ENCODE assay signal across 23 mouse cellular contexts in the genomic region with DNA sequence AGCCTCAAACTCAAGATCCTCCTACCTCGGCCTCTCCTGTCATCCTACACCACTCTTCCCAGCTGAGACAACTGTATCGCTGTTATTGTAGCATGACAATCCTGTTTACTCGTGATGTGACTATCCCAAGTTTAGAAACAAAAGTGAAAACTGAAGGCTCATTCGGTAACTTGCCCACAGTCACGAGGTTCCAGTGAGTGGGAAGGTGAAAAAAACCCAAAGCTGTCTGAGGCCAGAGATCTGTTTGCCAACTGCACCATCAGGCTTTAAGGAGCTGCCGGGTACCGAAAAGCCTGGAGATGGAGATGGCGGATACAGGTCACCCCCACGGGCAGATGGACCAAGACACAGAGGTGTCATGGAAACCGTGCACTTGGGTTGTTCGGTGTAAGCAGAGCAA. TPM values are rescaled to one million over a fixed set of nuclear protein-coding genes. Genes with fewer than 3 reads are reported as not detected.
"Had no signal": no experiment of that assay in that cellular context is flagged by ENCODE, and none has a peak within 500 bp of the region (broad histone marks: within the 10 kb centered on the region; RNA-seq: fewer than 3 reads in every experiment).

No protein-coding gene starts in this region.

- DNase-seq: lung, adult 18-20 months; lung, embryonic 14.5 days; lung, postnatal 10 days; lung, postnatal 4 days; right cerebral cortex, postnatal 14 days; thymus, adult 2 months; thymus, postnatal 25 days; thymus, postnatal 4 days had no signal

- H3K36me3 ChIP-seq: midbrain, embryonic 12.5 days; midbrain, embryonic 15.5 days; neural tube, embryonic 13.5 days; neural tube, embryonic 15.5 days; stomach, embryonic 15.5 days had no signal

- H3K9me3 ChIP-seq: midbrain, embryonic 10.5 days; midbrain, embryonic 12.5 days; midbrain, embryonic 15.5 days; neural tube, embryonic 13.5 days; neural tube, embryonic 15.5 days; stomach, embryonic 15.5 days had no signal

- H3K27me3 ChIP-seq: midbrain, embryonic 15.5 days; neural tube, embryonic 13.5 days; neural tube, embryonic 15.5 days; stomach, embryonic 15.5 days had no signal

- H3K4me2 ChIP-seq: lung, embryonic 14.5 days; midbrain, embryonic 12.5 days; midbrain, embryonic 15.5 days; neural tube, embryonic 13.5 days; neural tube, embryonic 15.5 days; stomach, embryonic 15.5 days had no signal

- H3K27ac ChIP-seq: midbrain, embryonic 10.5 days; midbrain, embryonic 12.5 days; midbrain, embryonic 15.5 days; neural tube, embryonic 13.5 days; neural tube, embryonic 15.5 days; stomach, postnatal 0 days had no signal

- H3K9ac ChIP-seq: lung, embryonic 14.5 days; midbrain, embryonic 12.5 days; midbrain, embryonic 15.5 days; neural tube, embryonic 13.5 days; neural tube, embryonic 15.5 days; stomach, embryonic 15.5 days had no signal

- H3K4me3 ChIP-seq: midbrain, embryonic 10.5 days; midbrain, embryonic 12.5 days; midbrain, embryonic 15.5 days; myocyte; neural tube, embryonic 13.5 days; neural tube, embryonic 15.5 days; stomach, embryonic 15.5 days had no signal

RNA-seq across cellular contexts. Expression of a gene that starts 18.8 kb away (rescaled TPM):
- total RNA-seq: megakaryocyte, adult 5-6 weeks; megakaryocyte-erythroid progenitor cell, adult 5-6 weeks had no signal
- polyA plus RNA-seq: liver, embryonic 16.5 days; lung, embryonic 14.5 days; lung, embryonic 16.5 days; midbrain, embryonic 10.5 days; midbrain, embryonic 12.5 days; midbrain, embryonic 15.5 days; myocyte; neural tube, embryonic 11.5 days; neural tube, embryonic 13.5 days; neural tube, embryonic 15.5 days; spleen, adult 2 months; stomach, embryonic 15.5 days; stomach, postnatal 0 days; thymus, adult 2 months; urinary bladder, adult 2 months had no signal
